Mouse (Mus musculus) neutrophil, adult 5-6 weeks (primary cell): ENCODE measurements around the gene Atp6v0c. TPM values are rescaled to one million over a fixed set of nuclear protein-coding genes. Genes with fewer than 3 reads are reported as not detected.

Experiments
- ATAC-seq: fragments of 151-379, 151-347 bp; 2 replicates; pipeline ENCODE4 v1.8.0; 2017; ENCODE audit warnings: mild to moderate bottlenecking, moderate TSS enrichment; ENCODE audit not compliant: insufficient number of reproducible peaks, poor library complexity, low FRiP score, severe bottlenecking; ENCODE audit errors: extremely low read depth
- total RNA-seq: library from RNA; stranded (forward); fragments of 200-1000 nt; gene quantifications from 2 replicates; pipeline ENCODE4 v1.2.3, GENCODE M21; 2017

Gene Atp6v0c
- total RNA-seq, 1 experiment from 2014 or later: 98.2 TPM

DNA sequence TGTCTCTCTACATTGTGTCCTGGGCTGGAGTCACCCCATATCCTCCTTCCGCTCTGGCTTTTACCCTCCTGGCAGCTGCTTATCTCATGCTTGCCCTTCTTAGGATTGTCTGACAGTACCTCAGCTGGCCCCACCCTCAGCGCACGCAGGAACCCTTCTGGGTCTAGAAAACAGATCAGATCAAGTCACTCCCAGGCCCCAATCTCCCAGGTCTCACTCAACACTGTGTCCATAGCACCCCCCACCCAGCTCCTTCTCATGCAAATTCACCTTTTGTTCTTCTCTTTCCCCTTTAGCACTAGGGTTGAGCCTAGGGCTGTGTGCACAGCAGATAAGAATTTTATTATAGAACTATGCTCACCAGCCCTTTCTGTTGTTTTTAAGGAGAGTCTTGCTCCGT is 33.6 kb upstream of the Atp6v0c start:
- ATAC-seq: no peak

DNA sequence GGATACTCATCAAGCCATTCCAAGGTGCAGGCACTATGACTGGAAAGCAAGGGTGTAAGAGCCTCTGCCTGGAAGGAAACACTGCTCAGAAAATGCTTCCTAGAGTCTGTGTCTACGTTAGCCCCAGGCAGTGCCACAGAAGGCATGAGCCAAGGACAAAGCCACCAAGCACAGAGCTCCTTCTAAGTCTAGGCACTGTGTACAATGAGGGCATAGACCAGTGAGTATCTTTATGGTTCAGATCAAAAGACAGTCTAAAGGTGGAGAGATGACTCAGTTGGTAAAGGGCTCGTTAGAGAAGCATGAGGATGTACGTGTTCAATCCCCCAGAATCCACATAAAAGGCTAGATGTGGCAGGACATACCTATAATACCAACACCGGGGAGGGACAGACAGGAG is 31.6 kb upstream of the Atp6v0c start:
- no peak for ATAC-seq

- no peak for ATAC-seq
Measured at GRCm38 (mm10) chr17:24199741-24200140, 30.2 kb upstream of the Atp6v0c start.

DNA sequence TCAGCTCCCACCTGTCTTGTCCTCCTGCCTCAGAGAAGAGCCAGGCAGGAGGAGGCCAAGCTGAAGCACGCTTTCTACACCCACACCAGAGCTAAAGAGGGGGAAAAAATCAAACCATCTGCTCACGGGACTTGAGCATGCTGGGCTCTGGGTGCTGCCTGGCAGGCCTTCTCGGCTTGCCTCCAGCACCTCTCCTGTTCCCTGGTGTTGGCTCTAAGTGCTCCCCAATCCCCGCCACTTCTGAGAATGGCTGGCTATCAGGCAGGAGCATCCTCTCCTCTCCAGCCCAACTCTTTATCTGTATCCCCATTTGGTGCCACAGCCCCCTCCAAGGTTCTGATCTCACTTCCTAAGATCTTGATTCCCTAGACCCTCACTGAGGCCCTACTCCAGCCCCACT is 29.8 kb upstream of the Atp6v0c start:
- ATAC-seq: no peak

DNA sequence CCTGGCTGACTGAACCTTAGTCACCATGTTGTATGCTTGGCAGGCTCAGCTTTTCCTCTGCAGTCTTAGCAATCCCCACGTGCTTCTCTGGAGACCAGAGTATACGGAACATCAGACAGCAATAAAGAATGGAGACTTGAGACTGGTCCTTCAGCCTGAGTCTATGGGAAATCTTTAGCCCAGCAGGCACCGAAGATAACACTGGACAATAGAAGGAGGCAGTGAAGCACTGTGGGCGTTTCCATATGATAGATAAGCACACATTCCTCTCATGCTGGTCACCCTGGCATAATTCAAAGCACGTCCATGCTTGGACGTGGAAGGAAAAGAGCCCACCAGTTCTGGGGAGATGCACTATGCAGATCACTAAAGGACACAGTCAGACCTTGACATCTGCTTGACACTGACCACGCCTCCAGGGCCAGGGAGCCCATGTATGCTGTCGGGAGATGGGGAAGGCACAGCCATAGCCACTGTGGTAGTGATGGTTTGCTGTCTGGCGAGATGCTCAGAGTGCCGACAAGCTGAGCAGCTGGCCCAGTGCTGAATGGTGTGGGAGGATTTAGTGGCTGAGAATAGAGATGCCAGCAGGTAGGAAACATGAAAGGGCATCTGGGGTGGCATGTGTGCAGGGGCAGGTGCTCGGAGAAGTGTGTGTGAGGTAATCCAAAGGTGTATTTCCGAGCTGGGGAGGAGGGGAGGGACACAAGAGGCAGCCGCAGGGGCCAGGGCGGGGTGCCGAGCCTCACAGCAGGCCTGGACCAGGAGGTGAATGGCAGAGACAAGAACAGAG is 27.7 kb upstream of the Atp6v0c start:
- no peak for ATAC-seq

- ATAC-seq: no peak
Measured at GRCm38 (mm10) chr17:24195349-24195748, 25.8 kb upstream of the Atp6v0c start.

DNA sequence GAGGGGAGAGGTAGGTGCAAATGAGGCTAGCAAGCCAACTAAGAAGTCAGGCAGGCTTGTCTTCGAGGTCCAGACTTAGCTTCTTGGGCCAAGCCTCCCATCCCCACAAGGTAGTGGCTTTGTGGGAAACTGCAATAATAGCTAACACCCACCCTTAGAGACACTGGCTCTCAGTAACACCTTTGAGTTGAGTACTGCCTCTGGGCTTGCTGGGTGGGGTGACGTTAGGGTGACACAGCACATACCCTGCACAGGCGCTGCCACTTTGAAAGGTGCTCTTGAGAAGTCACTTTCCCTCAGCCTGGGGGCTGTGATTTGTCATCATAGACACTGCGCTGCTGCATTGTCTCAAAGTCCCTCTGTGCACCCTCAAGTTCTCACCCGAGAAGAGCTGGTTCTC is 24.3 kb upstream of the Atp6v0c start:
- ATAC-seq: no peak

- ATAC-seq: no peak
Measured at GRCm38 (mm10) chr17:24193268-24193667, 23.8 kb upstream of the Atp6v0c start.

DNA sequence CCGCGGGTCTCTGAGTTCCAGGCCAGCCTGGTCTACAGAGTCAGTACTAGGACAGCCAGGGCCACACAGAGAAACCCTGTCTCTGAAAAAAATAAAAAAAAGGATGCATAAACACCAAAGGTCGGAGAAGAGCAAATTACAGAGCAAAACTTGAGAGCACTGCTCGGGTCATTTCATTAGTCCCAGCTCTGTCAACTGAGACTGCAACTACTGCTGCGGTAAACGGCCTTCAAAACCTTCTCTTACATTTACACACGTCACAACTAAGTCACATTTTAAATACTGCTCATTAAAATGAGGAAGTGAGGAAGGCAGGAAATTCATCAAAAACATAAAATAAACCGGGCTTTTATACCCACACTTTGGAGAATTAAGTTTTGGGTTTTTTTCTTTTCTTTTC is 23.3 kb upstream of the Atp6v0c start:
- peak; percentile 48; the same call in 1 of the 2 replicates for ATAC-seq

DNA sequence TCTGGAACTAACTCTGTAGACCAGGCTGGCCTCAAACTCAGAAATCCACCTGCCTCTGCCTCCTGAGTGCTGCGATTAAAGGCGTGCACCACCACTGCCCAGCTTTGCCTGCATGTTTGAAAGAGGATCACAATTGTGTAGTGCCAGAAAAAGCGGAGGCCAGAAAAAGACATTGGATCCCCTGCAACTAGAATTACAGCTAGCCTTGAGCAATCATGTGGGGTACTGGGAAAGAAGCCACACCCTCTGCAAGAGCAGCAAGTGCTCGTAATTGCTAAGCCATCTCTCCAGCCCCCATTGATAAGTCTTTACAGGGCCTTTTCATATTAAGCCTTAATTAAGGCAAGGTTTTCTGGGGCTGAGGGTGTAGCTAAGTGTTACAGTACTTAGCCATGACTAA is 22.0 kb upstream of the Atp6v0c start:
- no peak for ATAC-seq

DNA sequence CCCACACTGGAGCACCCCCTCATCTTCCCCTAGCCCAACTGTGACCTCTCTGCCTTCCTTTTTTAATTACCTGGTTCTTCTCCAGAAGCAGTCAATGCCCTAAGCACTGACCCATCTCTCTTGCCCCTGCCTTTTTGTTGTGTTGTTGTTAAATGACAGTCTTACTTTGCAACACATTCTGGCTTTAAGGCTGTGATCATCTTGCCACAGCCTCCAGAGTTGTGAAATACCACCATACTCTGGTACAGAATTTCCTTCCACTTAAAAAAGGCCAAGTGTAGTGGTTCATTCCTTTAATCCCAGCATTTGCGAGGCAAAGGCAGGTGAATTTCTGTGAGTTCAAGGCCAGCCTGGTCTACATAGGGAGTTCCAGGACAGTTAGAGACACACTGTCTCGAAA is 21.4 kb upstream of the Atp6v0c start:
- ATAC-seq: no peak

DNA sequence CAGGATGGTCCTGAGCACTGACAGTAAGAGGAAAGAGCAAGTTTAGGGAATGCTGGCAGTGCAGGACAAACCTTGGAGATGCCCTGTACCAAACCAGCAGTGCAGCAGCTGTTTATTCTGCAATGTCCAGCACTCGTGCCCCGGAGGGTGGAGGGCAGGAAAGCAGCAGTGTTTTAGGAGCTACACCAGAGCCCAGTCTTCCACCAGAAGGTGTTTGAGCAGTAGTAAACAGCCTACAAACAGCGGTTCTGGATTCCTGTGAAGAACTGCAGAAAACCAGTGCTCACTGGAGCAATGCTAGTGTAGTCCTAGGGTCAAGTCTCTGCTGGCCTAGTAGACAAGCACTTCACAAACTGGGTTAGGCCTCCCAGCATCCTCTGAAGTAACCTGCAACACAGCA is 4.8 kb upstream of the Atp6v0c start:
- ATAC-seq: no peak

DNA sequence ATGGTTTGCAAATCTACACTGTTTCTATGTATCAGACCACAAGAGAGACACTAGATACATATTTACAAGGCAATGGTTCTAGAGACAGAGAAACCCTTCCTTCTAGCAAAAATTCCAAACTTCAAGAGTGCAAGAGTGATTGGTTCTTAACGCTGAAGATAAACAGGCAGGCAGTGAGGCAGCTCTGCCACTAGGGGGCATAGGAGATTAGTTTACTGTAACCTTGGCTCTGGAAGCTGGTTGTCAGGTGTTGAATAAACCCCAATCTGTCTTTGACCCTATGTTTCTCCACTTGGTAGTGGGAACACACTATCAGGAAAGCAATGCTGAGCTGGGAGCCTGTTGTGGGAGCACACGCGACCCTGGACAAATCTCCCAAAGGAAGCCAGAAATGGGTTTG is 3.9 kb upstream of the Atp6v0c start:
- peak; percentile 55; the same call in 1 of the 2 replicates for ATAC-seq

DNA sequence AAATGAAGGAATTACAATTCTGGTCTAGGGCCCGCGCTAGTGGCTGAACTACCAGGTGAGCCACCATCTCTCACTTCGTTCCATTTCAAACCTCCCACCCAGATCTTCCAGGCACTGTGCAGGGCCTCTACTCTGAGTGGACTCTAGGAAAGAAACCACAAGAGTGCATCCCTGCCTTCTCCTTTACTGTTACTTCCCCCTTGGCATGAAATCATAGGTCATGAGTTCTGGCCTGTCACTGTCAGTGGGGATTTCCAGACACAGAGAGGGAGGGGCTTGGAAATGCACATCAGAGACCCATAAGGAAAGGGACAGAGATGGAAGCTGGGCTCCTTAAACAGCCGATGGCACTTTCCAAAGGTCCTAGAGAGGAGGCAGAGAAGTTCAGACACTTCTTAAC is 2.2 kb upstream of the Atp6v0c start:
- peak; percentile 22; the same call in 1 of the 2 replicates for ATAC-seq

GRCm38 (mm10) chr17:24170729-24171128 is 1.2 kb upstream of the Atp6v0c start:
- no peak for ATAC-seq

- no peak for ATAC-seq
Measured at GRCm38 (mm10) chr17:24170125-24170524, 623 bp upstream of the Atp6v0c start.

DNA sequence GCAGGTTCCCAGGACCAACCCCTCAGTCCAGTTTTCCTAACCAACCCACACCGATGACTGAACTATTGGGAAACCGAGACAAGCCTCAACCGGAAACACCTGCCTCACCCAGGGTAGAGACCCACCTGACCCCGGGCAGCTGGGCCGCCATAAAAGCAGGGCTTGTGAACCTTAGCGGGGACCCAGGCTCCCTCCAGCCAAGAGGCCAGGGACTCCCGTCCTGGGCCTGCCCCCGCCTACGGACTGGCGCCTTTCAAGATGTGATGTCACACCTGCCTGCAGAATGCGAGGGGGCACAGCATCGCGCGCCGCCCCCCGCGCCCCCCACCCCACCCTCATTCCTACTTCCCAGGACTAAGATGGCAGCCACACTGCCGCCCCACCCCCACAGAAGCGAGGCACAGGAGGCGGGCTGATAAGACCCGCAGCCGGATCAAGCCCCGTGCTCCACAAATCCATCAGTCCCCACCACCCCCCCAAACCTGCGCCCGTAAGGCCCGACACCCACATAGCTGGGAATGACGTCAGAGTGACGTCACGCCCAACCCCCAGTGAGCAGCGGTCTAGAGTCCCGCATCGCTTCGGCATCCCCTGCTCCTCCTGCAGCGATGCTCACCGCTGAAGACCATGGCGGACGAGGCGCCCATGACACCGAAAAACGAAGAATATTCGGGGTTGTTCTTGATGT is 768 bp downstream of the Atp6v0c start:
- ATAC-seq: 0 out of 2 replicates have a peak, but pooled peaks have one; percentile 5

DNA sequence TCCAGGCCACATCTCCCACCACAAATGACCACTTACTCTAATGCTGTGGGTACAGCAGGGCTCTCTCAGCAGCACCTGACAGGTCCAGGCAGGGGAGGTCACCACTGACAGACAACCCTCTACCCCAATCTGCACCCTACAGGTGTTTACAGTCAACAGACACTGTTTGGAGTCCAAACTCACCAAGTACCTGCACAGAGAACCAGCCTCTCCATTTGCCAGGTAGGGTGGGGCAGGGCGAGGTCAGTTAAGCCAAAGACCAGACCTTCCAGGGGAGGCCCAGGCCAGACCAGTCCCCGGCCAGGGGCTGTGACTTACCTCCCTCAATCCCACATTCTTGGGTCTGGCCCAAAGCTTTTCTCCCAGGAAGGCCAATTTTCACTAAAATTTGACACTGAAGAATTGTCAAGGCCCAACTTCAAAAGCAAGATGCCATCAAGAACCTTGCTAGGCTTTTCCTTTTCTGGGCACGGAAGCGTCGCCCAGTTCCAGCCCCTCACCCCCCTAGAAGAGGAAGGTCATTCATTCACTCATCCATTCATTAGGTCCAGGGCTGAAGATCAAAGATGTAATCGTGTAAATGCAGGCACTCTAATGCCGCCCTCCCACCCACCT is 1.5 kb downstream of the Atp6v0c start:
- ATAC-seq: no peak

GRCm38 (mm10) chr17:24167120-24167519 is 2.4 kb downstream of the Atp6v0c start:
- no peak for ATAC-seq
